Mouse (Mus musculus): ENCODE data around the gene Psors1c2. TPM values are rescaled to one million over a fixed set of nuclear protein-coding genes. Genes with fewer than 3 reads are reported as not detected.
A peak's percentile ranks its signal among the peaks of the same experiment; 100 is the strongest.

The Psors1c2 gene
- polyA plus RNA-seq (2016; fragmentation: Nextera tagmentation; extraction: Ambion mirVana), result 0.96 and 1.3 TPM in 2 replicates

- H3K36me3 ChIP-seq, result peaks cover 33% of the 10 kb centered on the region
- peaks cover 6% of the 10 kb centered on the region; the same call in 1 of the 2 replicates for H3K27me3 ChIP-seq
- ATAC-seq (ENCODE audit: insufficient number of reproducible peaks, insufficient read depth, low FRiP score, low TSS enrichment, low read depth), result peak; percentile 17; the same call in 1 of the 2 replicates
- H3K4me3 ChIP-seq (replicated peaks), result no peak within 1 kb of the TSS
- no peak within 1 kb of the TSS for H3K9ac ChIP-seq (replicated peaks)
- no peak within 1 kb of the TSS for H3K27ac ChIP-seq
- peaks cover 6% of the 10 kb centered on the region for H3K4me1 ChIP-seq (replicated peaks)
- no peaks in the 10 kb centered on the region for H3K9me3 ChIP-seq
- WGBS, result 24% methylated on average over 7 of the region's 7 CpGs
- no peak within 1 kb of the TSS for H3K4me2 ChIP-seq
Observed at GRCm38 (mm10) chr17:35532901-35533300, at the start of gene Psors1c2. TSS of gene Psors1c2 (plus strand) at chr17:35533201.

GRCm38 (mm10) chr17:35484066-35484465 lies 48.9 kb upstream of the Psors1c2 start:
- Histone ChIP-seq H3K4me1 (replicated peaks) (no peaks in the 10 kb centered on the region), H3K36me3 (no peaks in the 10 kb centered on the region), H3K4me3 (replicated peaks) (no peak overlapping the region), H3K27ac (no peak overlapping the region), H3K4me2 (no peak overlapping the region), H3K27me3 (no peaks in the 10 kb centered on the region), H3K9ac (replicated peaks) (no peak overlapping the region), H3K9me3 (no peaks in the 10 kb centered on the region)
- 1% methylated on average over 9 of the region's 9 CpGs for WGBS
- ATAC-seq (ENCODE audit: insufficient number of reproducible peaks, insufficient read depth, low FRiP score, low TSS enrichment, low read depth), result no peak

- Histone ChIP-seq H3K27ac (no peak overlapping the region), H3K36me3 (no peaks in the 10 kb centered on the region), H3K4me2 (no peak overlapping the region), H3K9me3 (no peaks in the 10 kb centered on the region), H3K4me1 (replicated peaks) (no peaks in the 10 kb centered on the region), H3K27me3 (no peaks in the 10 kb centered on the region), H3K9ac (replicated peaks) (no peak overlapping the region), H3K4me3 (replicated peaks) (no peak overlapping the region)
- no peak for ATAC-seq (ENCODE audit: insufficient number of reproducible peaks, insufficient read depth, low FRiP score, low TSS enrichment, low read depth)
- 45% methylated on average over 4 of the region's 4 CpGs for WGBS
Observed at GRCm38 (mm10) chr17:35485702-35486101, 47.3 kb upstream of the Psors1c2 start.

DNA sequence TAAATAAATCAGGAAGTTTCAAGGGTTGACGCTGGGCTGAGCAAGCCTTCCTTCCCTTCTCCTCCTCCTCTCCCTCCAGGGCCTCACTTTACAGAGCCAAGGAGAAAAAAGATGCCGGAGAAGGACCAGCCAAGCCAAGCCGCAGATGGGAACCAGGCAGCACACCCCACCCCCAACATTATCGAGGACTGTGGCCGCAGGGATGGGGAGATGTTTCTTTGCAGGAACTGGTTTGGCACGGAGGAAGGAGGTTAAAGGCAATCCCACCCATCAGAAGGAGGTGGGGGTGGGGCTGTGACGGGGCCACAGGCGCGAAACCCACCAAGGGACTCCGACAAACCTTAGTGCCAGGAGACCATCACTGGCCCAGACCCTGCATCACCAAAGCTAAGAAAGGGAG lies 46.3 kb upstream of the Psors1c2 start:
- Histone ChIP-seq H3K4me3 (replicated peaks) (no peak overlapping the region), H3K27ac (no peak overlapping the region), H3K27me3 (no peaks in the 10 kb centered on the region), H3K9ac (replicated peaks) (0 out of 2 replicates have a peak overlapping the region, but pooled peaks have one; percentile 31), H3K4me2 (no peak overlapping the region), H3K36me3 (no peaks in the 10 kb centered on the region), H3K4me1 (replicated peaks) (no peaks in the 10 kb centered on the region), H3K9me3 (no peaks in the 10 kb centered on the region)
- ATAC-seq (ENCODE audit: insufficient number of reproducible peaks, insufficient read depth, low FRiP score, low TSS enrichment, low read depth), result no peak
- WGBS, result 54% methylated on average over 10 of the region's 10 CpGs

- no peak overlapping the region for H3K4me3 ChIP-seq (replicated peaks)
- no peaks in the 10 kb centered on the region for H3K4me1 ChIP-seq (replicated peaks)
- no peak overlapping the region for H3K9ac ChIP-seq (replicated peaks)
- H3K27ac ChIP-seq, result no peak overlapping the region
- no peaks in the 10 kb centered on the region for H3K36me3 ChIP-seq
- no peak overlapping the region for H3K4me2 ChIP-seq
- no peak for ATAC-seq (ENCODE audit: insufficient number of reproducible peaks, insufficient read depth, low FRiP score, low TSS enrichment, low read depth)
- 94% methylated on average over 2 of the region's 2 CpGs for WGBS
- H3K9me3 ChIP-seq, result no peaks in the 10 kb centered on the region
- H3K27me3 ChIP-seq, result no peaks in the 10 kb centered on the region
Observed at GRCm38 (mm10) chr17:35488041-35488440, 45.0 kb upstream of the Psors1c2 start.

- no peak for ATAC-seq (ENCODE audit: insufficient number of reproducible peaks, insufficient read depth, low FRiP score, low TSS enrichment, low read depth)
- no peak overlapping the region for H3K4me2 ChIP-seq
Observed at GRCm38 (mm10) chr17:35490320-35490719, 42.7 kb upstream of the Psors1c2 start.

DNA sequence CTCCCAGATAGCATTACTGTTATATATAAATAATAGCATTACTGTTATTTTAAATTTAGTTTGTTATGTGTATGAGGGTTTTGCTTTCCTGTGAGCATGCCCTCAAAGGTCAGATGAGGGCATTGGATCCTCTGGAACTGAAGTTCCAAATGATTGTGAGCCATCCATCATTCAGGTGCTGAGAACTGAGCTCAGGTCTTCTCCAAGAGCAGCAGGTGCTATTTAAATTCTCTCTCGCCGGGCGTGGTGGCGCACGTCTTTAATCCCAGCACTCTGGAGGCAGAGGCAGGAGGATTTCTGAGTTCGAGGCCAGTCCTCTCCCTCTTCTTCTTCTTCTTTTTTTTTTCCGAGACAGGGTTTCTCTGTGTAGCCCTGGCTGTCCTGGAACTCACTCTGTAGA lies 35.9 kb upstream of the Psors1c2 start:
- Histone ChIP-seq H3K27me3 (no peaks in the 10 kb centered on the region), H3K36me3 (no peaks in the 10 kb centered on the region), H3K4me2 (no peak overlapping the region), H3K4me3 (replicated peaks) (no peak overlapping the region), H3K4me1 (replicated peaks) (peaks cover 4% of the 10 kb centered on the region), H3K9me3 (no peaks in the 10 kb centered on the region), H3K27ac (no peak overlapping the region), H3K9ac (replicated peaks) (no peak overlapping the region)
- WGBS, result 98% methylated on average over 7 of the region's 7 CpGs
- no peak for ATAC-seq (ENCODE audit: insufficient number of reproducible peaks, insufficient read depth, low FRiP score, low TSS enrichment, low read depth)

More at GRCm38 (mm10) chr17:35490320-35490719, 42.7 kb upstream of the Psors1c2 start:
- Histone ChIP-seq H3K36me3 (no peaks in the 10 kb centered on the region), H3K27ac (no peak overlapping the region), H3K27me3 (no peaks in the 10 kb centered on the region), H3K4me1 (replicated peaks) (no peaks in the 10 kb centered on the region), H3K9ac (replicated peaks) (no peak overlapping the region), H3K4me3 (replicated peaks) (no peak overlapping the region), H3K9me3 (no peaks in the 10 kb centered on the region)
- WGBS, result 72% methylated on average over 5 of the region's 5 CpGs

GRCm38 (mm10) chr17:35502226-35502625 lies 30.8 kb upstream of the Psors1c2 start:
- no peak overlapping the region for H3K4me2 ChIP-seq
- peak overlapping the region; percentile 29; the same call in 1 of the 2 replicates for H3K27ac ChIP-seq
- no peaks in the 10 kb centered on the region for H3K9me3 ChIP-seq
- peaks cover 29% of the 10 kb centered on the region for H3K27me3 ChIP-seq
- ATAC-seq (ENCODE audit: insufficient number of reproducible peaks, insufficient read depth, low FRiP score, low TSS enrichment, low read depth), result no peak
- no peaks in the 10 kb centered on the region for H3K36me3 ChIP-seq
- WGBS, result 4% methylated on average over 6 of the region's 6 CpGs
- H3K9ac ChIP-seq (replicated peaks), result 0 out of 2 replicates have a peak overlapping the region, but pooled peaks have one; percentile 12
- peaks cover 15% of the 10 kb centered on the region for H3K4me1 ChIP-seq (replicated peaks)
- H3K4me3 ChIP-seq (replicated peaks), result no peak overlapping the region

GRCm38 (mm10) chr17:35502762-35503161 lies 30.2 kb upstream of the Psors1c2 start:
- ATAC-seq (ENCODE audit: insufficient number of reproducible peaks, insufficient read depth, low FRiP score, low TSS enrichment, low read depth), result no peak
- WGBS, result 64% methylated on average over 5 of the region's 5 CpGs
- no peak overlapping the region for H3K4me3 ChIP-seq (replicated peaks)
- H3K9ac ChIP-seq (replicated peaks), result no peak overlapping the region
- no peaks in the 10 kb centered on the region for H3K9me3 ChIP-seq
- H3K27me3 ChIP-seq, result peaks cover 34% of the 10 kb centered on the region
- peaks cover 15% of the 10 kb centered on the region for H3K4me1 ChIP-seq (replicated peaks)
- no peaks in the 10 kb centered on the region for H3K36me3 ChIP-seq
- H3K4me2 ChIP-seq, result no peak overlapping the region
- H3K27ac ChIP-seq, result no peak overlapping the region

GRCm38 (mm10) chr17:35503849-35504248 lies 29.2 kb upstream of the Psors1c2 start:
- Histone ChIP-seq H3K9ac (replicated peaks) (no peak overlapping the region), H3K27ac (no peak overlapping the region), H3K4me2 (no peak overlapping the region), H3K36me3 (no peaks in the 10 kb centered on the region), H3K4me3 (replicated peaks) (no peak overlapping the region), H3K27me3 (peaks cover 42% of the 10 kb centered on the region), H3K9me3 (no peaks in the 10 kb centered on the region), H3K4me1 (replicated peaks) (peaks cover 15% of the 10 kb centered on the region)
- WGBS, result 31% methylated on average over 5 of the region's 5 CpGs
- ATAC-seq (ENCODE audit: insufficient number of reproducible peaks, insufficient read depth, low FRiP score, low TSS enrichment, low read depth), result no peak

- no peaks in the 10 kb centered on the region for H3K9me3 ChIP-seq
- H3K36me3 ChIP-seq, result no peaks in the 10 kb centered on the region
- no peak for ATAC-seq (ENCODE audit: insufficient number of reproducible peaks, insufficient read depth, low FRiP score, low TSS enrichment, low read depth)
- 38% methylated on average over 8 of the region's 8 CpGs for WGBS
- H3K27me3 ChIP-seq, result peaks cover 48% of the 10 kb centered on the region
- H3K4me3 ChIP-seq (replicated peaks), result no peak overlapping the region
- no peak overlapping the region for H3K4me2 ChIP-seq
- no peak overlapping the region for H3K9ac ChIP-seq (replicated peaks)
- peaks cover 21% of the 10 kb centered on the region for H3K4me1 ChIP-seq (replicated peaks)
- no peak overlapping the region for H3K27ac ChIP-seq
Observed at GRCm38 (mm10) chr17:35504628-35505481, 28.1 kb upstream of the Psors1c2 start.

All from limb, embryonic 12.5 days (tissue).